9 mouse cellular contexts compared by ENCODE assay signal in the genomic region with DNA sequence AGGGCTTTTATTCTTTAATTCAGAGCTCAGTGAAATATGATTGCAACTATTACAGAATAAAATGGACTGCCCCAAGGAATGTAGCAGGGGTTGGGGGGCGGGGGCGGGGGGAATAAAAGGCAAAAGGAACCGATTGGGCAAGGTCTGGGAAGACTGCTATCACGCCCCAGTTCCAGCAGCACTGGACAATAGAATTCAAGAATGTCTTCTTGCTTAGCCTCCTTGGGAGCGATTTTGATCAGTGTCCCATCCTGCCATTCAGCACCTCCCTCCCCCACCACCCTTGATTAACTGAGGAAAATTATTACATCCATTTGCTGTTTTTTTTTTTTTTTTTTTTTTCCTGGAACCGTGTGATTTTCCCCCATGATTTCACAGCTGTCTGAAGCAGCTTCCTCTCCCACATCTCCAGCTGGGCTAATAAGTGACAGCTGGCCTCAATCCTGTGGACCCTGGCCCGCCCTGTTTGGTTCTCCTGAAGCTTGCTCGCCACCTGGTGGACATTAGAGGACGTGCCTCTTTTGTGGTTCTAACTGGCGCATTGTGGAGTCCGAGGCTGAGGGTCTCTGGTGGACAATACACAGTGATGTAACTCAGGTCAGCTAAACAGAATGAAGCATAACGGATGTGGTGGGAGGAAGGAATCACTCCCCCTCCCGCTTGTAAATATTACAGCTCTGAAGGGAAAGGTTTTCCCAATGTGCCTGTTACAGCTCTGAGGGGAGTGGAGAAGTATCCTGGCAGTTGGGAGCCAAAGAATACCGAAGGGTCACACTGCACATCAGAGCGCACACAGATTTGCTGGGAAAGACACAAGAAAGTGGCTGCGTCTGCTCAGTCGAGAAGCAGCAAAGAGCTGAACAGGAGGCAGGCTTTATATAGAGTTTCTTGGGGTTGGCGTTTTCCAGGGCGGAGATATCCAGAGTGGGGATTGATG. TPM values are rescaled to one million over a fixed set of nuclear protein-coding genes. Genes with fewer than 3 reads are reported as not detected.
DNase-seq lines count a peak whose midpoint lies in the region; ATAC-seq and TF ChIP-seq lines count a peak whose summit lies in the region.
"Had no signal": no experiment of that assay in that cellular context is flagged by ENCODE, and none has a peak within 500 bp of the region (broad histone marks: within the 10 kb centered on the region; RNA-seq: fewer than 3 reads in every experiment).

No protein-coding gene starts in this region.

- peak; percentile 48 to 63 for DNase-seq in adrenal gland, adult 18-20 months (ENCODE audit: low spot score in 2 of 2)
- DNase-seq in gastrocnemius, postnatal 14 days, result peak; percentile 82
- peak; percentile 34 for DNase-seq in induced T-regulatory cell, adult 2 months (ENCODE audit: low read depth)
- DNase-seq in left cerebral cortex, postnatal 14 days (ENCODE audit: low spot score in 2 of 2), result peak; percentile 67 to 75
- peak; percentile 91 for DNase-seq in mesoderm, embryonic 11.5 days (ENCODE audit: low read depth, low spot score)
- peak; percentile 20 to 28 for DNase-seq in right cerebral cortex, postnatal 36 days (ENCODE audit: low spot score in 2 of 2)

- H3K27ac ChIP-seq in cortical plate, adult 2 months (ENCODE audit: insufficient read depth, low read length), result no peak overlapping the region

- no peak overlapping the region for H3K4me3 ChIP-seq in cortical plate, adult 2 months (ENCODE audit: insufficient read depth, low read length)
- H3K4me3 ChIP-seq: megakaryocyte, embryonic 14.5 days had no signal

- H3K4me1 ChIP-seq in cortical plate, adult 2 months (ENCODE audit: control insufficient read depth, insufficient read depth, low read length), result no peaks in the 10 kb centered on the region

- intact Hi-C loops in gastrocnemius, postnatal 14 days (cut with DNase I; ENCODE audit: low total_unique reads), result loop anchor here (2.0 kb wide), 1 partner anchor 194 kb away; no protein-coding TSS in a partner anchor
- intact Hi-C loops in left cerebral cortex, postnatal 14 days (cut with DNase I), result loop anchor here (1.0 kb wide), 1 partner anchor 195 kb away; no protein-coding TSS in a partner anchor

- TF ChIP-seq POLR2A in cortical plate, adult 2 months (IDR thresholded peaks at IDR 0.05; ENCODE audit: extremely low read depth, insufficient read depth, low read length), result no peak

- ATAC-seq in inflammation-experienced regulatory T-cells, adult 6 months, result no peak

- TF ChIP-seq CTCF in cortical plate, adult 2 months (IDR thresholded peaks at IDR 0.05; ENCODE audit: extremely low read depth, insufficient read depth, low read length), result peak; percentile 82

RNA-seq across cellular contexts. Expression of a gene that starts 42.1 kb away (rescaled TPM):
- total RNA-seq in adrenal gland, adult 18-20 months (2021), result under 1 TPM in 1 of 2 experiments, not detected in 1; 0.23 TPM
- polyA plus RNA-seq in cortical plate, adult 2 months (2012; rRNA removed), result 0.02 TPM in 1 of 2 replicates, not detected in the other
- total RNA-seq in gastrocnemius, postnatal 14 days (2021), result not detected
- not detected for total RNA-seq in left cerebral cortex, postnatal 14 days (2021)
- not detected for polyA plus RNA-seq in inflammation-experienced regulatory T-cells, adult 6 months (2017; shearing (Covaris generic))

Comparison
In these comparisons a context has a peak if more than half of its experiments do, and no peak if none do; other contexts are left out.
1. DNase-seq: peak in every context shown above with its lines; median percentile 91 in mesoderm, embryonic 11.5 days; 82 in gastrocnemius, postnatal 14 days; 71 in left cerebral cortex, postnatal 14 days; 56 in adrenal gland, adult 18-20 months; 34 in induced T-regulatory cell, adult 2 months; 24 in right cerebral cortex, postnatal 36 days.